Mouse (Mus musculus) ES-Bruce4 (cell line): ENCODE measurements around the gene Cldn8.

ENCODE experiments used
- CTCF ChIP-seq: IDR thresholded peaks from one replicate; pipeline ENCODE4 v1.8.1; 2011; ENCODE audit warnings: low read depth, low read length
- EP300 ChIP-seq: IDR thresholded peaks from 2 replicates; pipeline ENCODE4 v1.6.1; 2011; ENCODE audit warnings: low read depth, low read length; ENCODE audit not compliant: insufficient read depth
- POLR2A ChIP-seq: IDR thresholded peaks from one replicate; pipeline ENCODE4 v1.8.1; 2011; ENCODE audit warnings: low read length; ENCODE audit not compliant: insufficient read depth

GRCm38 (mm10) chr16:88569096-88569495 is 6.1 kb upstream of the Cldn8 start:
- TF ChIP-seq CTCF (no peak), EP300 (no peak), POLR2A (no peak)
